Mouse (Mus musculus): ENCODE data around the gene Vwa7. TPM values are rescaled to one million over a fixed set of nuclear protein-coding genes. Genes with fewer than 3 reads are reported as not detected.
A peak's percentile ranks its signal among the peaks of the same experiment; 100 is the strongest.

Vwa7 gene
- polyA plus RNA-seq, 1 experiment, result 1.3 TPM

GRCm38 (mm10) chr17:35064378-35064877 is 48.0 kb downstream of the Vwa7 start:
- no peak for DNase-seq (ENCODE audit: low read depth)

DNA sequence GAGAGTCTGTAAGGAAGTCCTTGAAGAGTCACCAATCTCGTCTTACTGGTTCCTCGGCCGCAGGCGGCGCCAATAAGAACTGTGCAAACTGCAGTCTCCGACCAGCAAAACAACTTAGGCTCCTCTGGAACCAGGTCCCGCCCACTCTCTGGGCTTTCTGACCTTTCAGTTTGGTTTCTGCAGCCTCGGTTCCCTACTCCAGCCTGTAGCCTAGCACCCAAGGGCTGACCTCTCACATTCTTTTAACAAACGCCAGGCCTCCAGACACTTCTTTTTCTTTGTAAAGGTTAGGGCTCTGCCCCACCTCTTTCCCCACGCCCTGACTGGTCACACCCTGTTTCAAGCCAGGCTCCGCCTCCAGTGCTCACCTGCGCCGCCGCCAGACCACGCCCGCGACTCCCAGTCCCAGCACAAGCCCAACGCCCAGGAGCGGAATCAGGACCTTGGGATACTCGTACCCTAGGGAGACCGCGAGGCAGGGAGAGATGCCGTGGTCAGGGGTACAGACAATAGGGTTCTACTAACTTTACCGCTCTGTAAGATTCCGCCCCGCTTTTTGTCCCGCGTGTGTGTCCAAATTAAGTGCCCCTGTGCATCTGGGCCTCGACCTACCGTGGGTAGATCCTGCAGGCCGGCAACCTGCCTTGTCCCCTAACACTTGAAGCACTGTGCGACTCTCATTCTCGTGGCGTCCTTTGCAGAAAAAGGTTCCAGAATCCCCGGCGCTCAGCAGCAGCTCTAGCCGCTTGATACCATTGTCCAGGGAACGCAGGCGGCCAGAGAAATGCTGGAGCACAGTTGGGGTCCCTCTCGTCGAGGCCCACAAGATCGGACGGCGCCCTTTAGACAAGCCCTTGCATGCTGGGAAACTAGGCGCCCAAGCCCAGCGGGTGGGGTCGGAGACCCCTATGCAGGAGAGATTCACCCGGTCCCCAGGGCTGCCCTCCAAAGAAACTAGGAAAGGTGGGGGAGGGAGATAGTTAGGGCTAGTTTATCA is 48.9 kb downstream of the Vwa7 start, which contains the start of gene Ly6g6c:
Ly6g6c (plus strand) TSS at position 438 of the 997 bp plus-strand sequence.
- peak; percentile 86 for DNase-seq (ENCODE audit: low read depth)

DNA sequence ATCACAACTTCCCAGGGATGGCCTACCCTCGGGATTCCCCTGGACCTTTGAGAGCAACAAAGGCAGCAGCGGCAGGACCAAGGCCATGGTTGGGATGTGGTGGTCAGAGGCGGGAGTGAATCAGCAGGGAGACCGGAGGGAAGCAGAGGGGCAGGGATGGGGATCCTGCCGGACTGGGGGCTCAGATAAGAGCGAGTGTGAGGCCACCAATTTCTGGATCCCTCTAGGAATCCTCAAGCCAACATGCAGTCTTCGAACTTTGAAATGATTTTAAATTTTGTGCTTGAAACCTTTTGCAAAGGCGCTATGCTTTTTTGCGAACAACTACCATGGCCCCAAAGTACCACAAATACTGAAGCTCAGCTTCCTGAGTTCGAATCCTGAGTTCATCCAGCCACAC is 49.7 kb downstream of the Vwa7 start, which contains the start of gene Mpig6b:
Mpig6b (minus strand) TSS at position 101 of the 400 bp plus-strand sequence.
- no peak for DNase-seq (ENCODE audit: low read depth)

DNA sequence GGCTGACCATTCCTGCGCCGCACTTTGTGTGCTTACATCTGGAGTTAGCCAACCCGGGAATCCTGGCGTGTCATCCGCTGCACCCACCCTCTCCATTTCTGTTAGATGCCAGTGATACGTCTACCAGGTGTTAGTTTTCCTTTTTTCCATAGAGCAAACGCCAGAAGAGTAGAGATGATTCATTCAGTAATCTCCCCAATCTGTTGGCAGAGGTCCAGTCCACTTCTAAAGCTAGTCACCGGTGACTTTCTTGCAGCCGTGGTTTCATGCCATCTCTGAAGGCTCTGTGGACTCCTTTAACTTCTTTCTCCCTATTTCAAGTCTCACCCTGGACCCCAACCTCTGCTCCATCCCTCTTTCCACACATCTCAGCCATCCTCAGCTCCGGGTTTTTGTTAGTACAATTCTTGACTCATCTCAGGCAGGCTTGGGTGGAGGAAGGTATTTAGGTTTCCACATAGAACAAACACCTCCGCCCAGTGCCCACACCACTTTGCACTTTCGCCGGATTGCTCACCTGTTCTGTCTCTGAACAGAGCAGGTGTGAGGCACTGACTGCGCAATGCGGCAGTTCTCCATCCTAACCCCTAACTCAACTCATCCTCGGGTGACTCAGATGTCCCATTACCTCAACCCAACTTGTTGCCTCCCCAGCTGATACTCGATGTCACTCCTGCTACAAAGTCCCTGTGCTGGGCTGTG is 52.0 kb downstream of the Vwa7 start:
- no peak for DNase-seq (ENCODE audit: low read depth)

DNA sequence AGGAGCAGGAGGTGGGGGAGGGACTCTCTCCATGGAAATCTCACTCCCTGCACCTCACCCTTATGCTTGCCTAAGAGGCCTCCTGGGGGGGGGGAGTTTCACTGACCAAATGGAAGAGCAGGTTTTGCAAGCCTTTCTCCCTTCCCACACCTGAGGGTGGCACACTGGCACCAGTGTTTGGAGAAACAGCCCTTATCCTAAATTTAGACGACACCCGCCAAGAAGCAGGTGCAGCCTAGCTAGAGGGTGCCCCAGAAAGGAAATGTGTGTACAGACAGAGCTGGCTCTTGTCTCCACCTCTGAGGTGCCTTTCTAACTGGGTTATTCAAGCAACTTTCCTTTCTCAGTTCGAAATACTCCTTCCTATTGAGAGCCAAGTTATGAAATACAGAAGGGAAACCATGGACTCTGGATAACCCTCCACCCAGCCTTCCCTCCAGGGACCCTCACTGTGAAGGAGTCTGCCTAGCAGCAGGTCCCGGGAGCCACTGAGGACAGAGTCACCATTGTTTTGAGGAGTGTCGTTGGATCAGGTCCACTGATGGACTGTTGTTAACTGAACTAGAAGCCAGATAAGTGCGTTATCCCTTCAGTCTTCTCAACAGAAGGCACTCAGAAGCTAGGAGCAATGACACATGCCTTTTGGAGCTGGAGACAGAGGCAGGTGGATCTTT is 54.3 kb downstream of the Vwa7 start:
- DNase-seq (ENCODE audit: low read depth), result peak; percentile 84

GRCm38 (mm10) chr17:35071454-35071853 is 55.1 kb downstream of the Vwa7 start:
- DNase-seq (ENCODE audit: low read depth), result no peak

DNA sequence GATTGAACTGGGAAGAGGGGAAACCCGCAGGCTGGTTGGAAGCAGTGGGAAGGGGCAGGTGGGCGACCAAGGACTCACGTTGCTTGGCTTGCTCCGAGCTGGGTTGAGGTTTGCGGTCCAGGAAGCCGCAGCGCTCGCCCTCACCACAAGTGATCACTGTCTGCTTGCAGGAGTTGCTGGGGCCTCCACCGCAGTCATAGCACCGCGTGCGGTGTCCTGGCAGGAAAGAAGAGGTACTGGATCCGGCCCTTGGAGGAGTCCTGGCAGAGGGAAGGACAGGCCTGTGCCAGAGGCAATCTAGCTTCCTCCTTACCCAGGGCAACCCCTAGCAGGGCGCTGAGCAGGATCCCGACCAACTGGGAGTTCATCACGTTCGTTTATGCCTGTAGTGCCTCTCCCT is 57.7 kb downstream of the Vwa7 start:
- DNase-seq (ENCODE audit: low read depth), result no peak

Other genes with a start within 250 kb of the Vwa7 start
- gene Cyp21a1, start 212.0 kb upstream of the Vwa7 start, polyA plus RNA-seq (2012; rRNA removed), result 0.28 and 0.29 TPM in 2 replicates
- 37.7 and 59.7 TPM in 2 replicates for gene Stk19, start 179.6 kb upstream of the Vwa7 start, polyA plus RNA-seq (2012; rRNA removed)
- gene Dxo, start 179.6 kb upstream of the Vwa7 start, polyA plus RNA-seq (2012; rRNA removed), result 62.6 and 64.9 TPM in 2 replicates
- gene Skiv2l, start 166.4 kb upstream of the Vwa7 start, polyA plus RNA-seq (2012; rRNA removed), result 91.1 and 93.8 TPM in 2 replicates
- 53.8 and 77.2 TPM in 2 replicates for gene Nelfe, start 166.2 kb upstream of the Vwa7 start, polyA plus RNA-seq (2012; rRNA removed)
- 70.2 and 140 TPM in 2 replicates for gene Cfb, start 154.1 kb upstream of the Vwa7 start, polyA plus RNA-seq (2012; rRNA removed)
- gene Zbtb12, start 137.1 kb upstream of the Vwa7 start, polyA plus RNA-seq (2012; rRNA removed), result 14.5 and 14.8 TPM in 2 replicates
- gene Gm20547, start 134.5 kb upstream of the Vwa7 start, polyA plus RNA-seq (2012; rRNA removed), result not detected in 2 replicates
- gene C2, start 118.3 kb upstream of the Vwa7 start, polyA plus RNA-seq (2012; rRNA removed), result 54.9 and 69.0 TPM in 2 replicates
- gene Ehmt2, start 118.1 kb upstream of the Vwa7 start, polyA plus RNA-seq (2012; rRNA removed), result 230 TPM in 2 replicates
- 48.4 and 50.0 TPM in 2 replicates for gene Slc44a4, start 102.1 kb upstream of the Vwa7 start, polyA plus RNA-seq (2012; rRNA removed)
- gene Neu1, start 85.3 kb upstream of the Vwa7 start, polyA plus RNA-seq (2012; rRNA removed), result 113 and 155 TPM in 2 replicates
- 58.3 and 104 TPM in 2 replicates for gene Hspa1b, start 57.3 kb upstream of the Vwa7 start, polyA plus RNA-seq (2012; rRNA removed)
- gene Gm20481, start 46.7 kb upstream of the Vwa7 start, polyA plus RNA-seq (2012; rRNA removed), result 0.24 TPM in 1 of 2 replicates, not detected in the other
- gene Hspa1a, start 44.4 kb upstream of the Vwa7 start, polyA plus RNA-seq (2012; rRNA removed), result 37.0 and 50.4 TPM in 2 replicates
- gene Hspa1l, start 43.9 kb upstream of the Vwa7 start, polyA plus RNA-seq (2012; rRNA removed), result 2.4 and 4.4 TPM in 2 replicates
- gene Lsm2, start 34.7 kb upstream of the Vwa7 start, polyA plus RNA-seq (2012; rRNA removed), result 36.8 and 54.6 TPM in 2 replicates
- gene Vars, start 15.6 kb upstream of the Vwa7 start, polyA plus RNA-seq (2012; rRNA removed), result 127 and 175 TPM in 2 replicates
- 3.0 and 3.4 TPM in 2 replicates for gene Sapcd1, start 11.4 kb downstream of the Vwa7 start, polyA plus RNA-seq (2012; rRNA removed)
- gene Msh5, start 30.2 kb downstream of the Vwa7 start, polyA plus RNA-seq (2012; rRNA removed), result 4.7 and 5.2 TPM in 2 replicates
- gene Clic1, start 33.4 kb downstream of the Vwa7 start, polyA plus RNA-seq (2012; rRNA removed), result 129 and 133 TPM in 2 replicates
- 54.7 and 62.7 TPM in 2 replicates for gene Ddah2, start 42.5 kb downstream of the Vwa7 start, polyA plus RNA-seq (2012; rRNA removed)
- 0.61 and 0.66 TPM in 2 replicates for gene Ly6g6c, start 48.8 kb downstream of the Vwa7 start, polyA plus RNA-seq (2012; rRNA removed)
- 1.5 and 3.3 TPM in 2 replicates for gene Mpig6b, start 49.6 kb downstream of the Vwa7 start, polyA plus RNA-seq (2012; rRNA removed)
- gene Ly6g6e, start 60.3 kb downstream of the Vwa7 start, polyA plus RNA-seq (2012; rRNA removed), result 19.1 and 23.4 TPM in 2 replicates
- gene Ly6g6d, start 61.5 kb downstream of the Vwa7 start, polyA plus RNA-seq (2012; rRNA removed), result 15.7 and 17.2 TPM in 2 replicates
- 0.09 TPM in 1 of 2 replicates, not detected in the other for gene Ly6g6f, start 69.0 kb downstream of the Vwa7 start, polyA plus RNA-seq (2012; rRNA removed)
- gene Abhd16a, start 72.7 kb downstream of the Vwa7 start, polyA plus RNA-seq (2012; rRNA removed), result 211 and 233 TPM in 2 replicates
- 2,220 and 3,034 TPM in 2 replicates for gene Ly6g5c, start 91.7 kb downstream of the Vwa7 start, polyA plus RNA-seq (2012; rRNA removed)
- 1,986 and 2,407 TPM in 2 replicates for gene Ly6g5b, start 98.8 kb downstream of the Vwa7 start, polyA plus RNA-seq (2012; rRNA removed)
- gene Gpank1, start 104.9 kb downstream of the Vwa7 start, polyA plus RNA-seq (2012; rRNA removed), result 9.4 and 10.1 TPM in 2 replicates
- gene Csnk2b, start 105.5 kb downstream of the Vwa7 start, polyA plus RNA-seq (2012; rRNA removed), result 397 and 504 TPM in 2 replicates
- 6.4 and 7.7 TPM in 2 replicates for gene D17H6S53E, start 109.8 kb downstream of the Vwa7 start, polyA plus RNA-seq (2012; rRNA removed)
- gene Apom, start 115.5 kb downstream of the Vwa7 start, polyA plus RNA-seq (2012; rRNA removed), result 0.11 and 0.49 TPM in 2 replicates
- 170 and 187 TPM in 2 replicates for gene Bag6, start 118.6 kb downstream of the Vwa7 start, polyA plus RNA-seq (2012; rRNA removed)
- gene Prrc2a, start 148.3 kb downstream of the Vwa7 start, polyA plus RNA-seq (2012; rRNA removed), result 218 and 257 TPM in 2 replicates
- 2.5 and 3.4 TPM in 2 replicates for gene Aif1, start 159.5 kb downstream of the Vwa7 start, polyA plus RNA-seq (2012; rRNA removed)
- gene Lst1, start 171.9 kb downstream of the Vwa7 start, polyA plus RNA-seq (2012; rRNA removed), result 15.3 and 20.2 TPM in 2 replicates
- gene Ltb, start 177.9 kb downstream of the Vwa7 start, polyA plus RNA-seq (2012; rRNA removed), result 2.7 and 3.2 TPM in 2 replicates
- gene Tnf, start 185.4 kb downstream of the Vwa7 start, polyA plus RNA-seq (2012; rRNA removed), result 0.82 and 1.3 TPM in 2 replicates
- 0.28 TPM in 2 replicates for gene Lta, start 188.8 kb downstream of the Vwa7 start, polyA plus RNA-seq (2012; rRNA removed)
- 1.2 and 3.1 TPM in 2 replicates for gene Gm16181, start 204.3 kb downstream of the Vwa7 start, polyA plus RNA-seq (2012; rRNA removed)
- gene Atp6v1g2, start 217.1 kb downstream of the Vwa7 start, polyA plus RNA-seq (2012; rRNA removed), result 20.9 and 22.5 TPM in 2 replicates
- gene Nfkbil1, start 219.2 kb downstream of the Vwa7 start, polyA plus RNA-seq (2012; rRNA removed), result 15.7 and 19.9 TPM in 2 replicates
- 310 and 321 TPM in 2 replicates for gene Ddx39b, start 225.2 kb downstream of the Vwa7 start, polyA plus RNA-seq (2012; rRNA removed)
- 753 and 887 TPM in 2 replicates for gene H2-D1, start 246.2 kb downstream of the Vwa7 start, polyA plus RNA-seq (2012; rRNA removed)

Measured in gonadal fat pad, adult 2 months (tissue).